Mouse (Mus musculus) layer of hippocampus, adult 9-10 months (tissue): ENCODE data around the gene Gramd1c.
A peak's percentile ranks its signal among the peaks of the same experiment; 100 is the strongest.

Source experiments
- DNase-seq: peaks from one replicate; pipeline ENCODE4 v3.0.0; 2022; ENCODE audit warnings: low spot score

Gramd1c gene

DNA sequence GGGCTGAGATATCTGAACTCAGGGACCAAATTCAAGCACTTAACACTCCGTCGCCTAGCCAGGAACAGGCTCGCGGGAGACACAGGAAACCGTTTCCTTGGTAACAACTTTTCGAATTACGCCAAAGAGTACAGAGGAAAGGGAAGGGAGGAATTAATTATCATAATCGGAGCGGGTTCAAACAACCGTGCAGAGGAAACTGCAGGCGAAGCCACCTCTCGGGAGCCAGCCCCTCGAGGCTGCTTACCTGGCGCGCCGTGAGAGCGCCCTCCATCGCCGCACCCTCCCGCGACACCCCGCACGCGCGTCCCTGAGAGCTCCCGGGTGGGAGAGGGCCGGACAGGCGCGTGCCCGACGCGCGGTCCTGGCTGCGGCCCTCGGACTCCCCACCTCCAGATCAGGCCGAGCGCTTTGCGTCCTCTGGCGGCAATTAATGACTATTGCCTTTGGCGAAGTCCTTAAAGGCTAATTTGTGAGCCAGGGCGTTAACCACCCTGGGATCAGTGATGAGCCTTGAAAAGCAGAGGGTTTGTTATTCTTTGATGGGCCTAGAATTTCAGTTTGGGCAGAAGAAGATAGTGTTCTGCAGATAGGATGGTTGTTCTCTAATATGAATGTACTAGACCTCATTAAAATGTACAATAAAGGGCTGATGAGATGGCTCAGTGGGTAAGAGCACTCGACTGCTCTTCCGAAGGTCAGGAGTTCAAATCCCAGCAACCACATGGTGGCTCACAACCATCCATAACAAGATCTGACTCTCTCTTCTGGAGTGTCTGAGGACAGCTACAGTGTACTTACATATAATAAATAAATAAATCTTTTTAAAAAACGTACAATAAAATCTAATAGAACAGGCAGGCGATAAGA lies at the start of gene Gramd1c:
Gene Gramd1c (minus strand): TSS at position 321 of the 870 bp plus-strand sequence.
- no peak for DNase-seq

DNA sequence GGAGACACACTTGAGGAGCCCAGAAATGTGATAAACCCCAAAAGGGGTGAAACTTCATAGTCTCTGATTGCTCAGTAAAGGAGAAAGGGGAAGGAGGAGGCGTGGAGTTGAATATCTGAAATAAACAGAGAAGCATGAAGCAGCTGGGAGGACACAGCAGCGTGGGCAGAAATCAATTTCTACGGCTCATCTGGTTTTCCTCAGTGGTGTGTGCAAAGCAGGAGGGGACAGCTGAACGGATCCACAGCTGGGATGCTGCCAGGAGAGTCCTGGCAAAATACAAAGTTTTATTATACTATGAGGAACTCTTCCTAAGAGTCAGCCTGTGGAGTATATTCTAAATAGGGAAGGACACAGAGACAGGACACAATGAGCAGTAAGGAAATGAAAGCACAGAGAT lies 45.9 kb upstream of the Gramd1c start:
- DNase-seq = no peak

DNA sequence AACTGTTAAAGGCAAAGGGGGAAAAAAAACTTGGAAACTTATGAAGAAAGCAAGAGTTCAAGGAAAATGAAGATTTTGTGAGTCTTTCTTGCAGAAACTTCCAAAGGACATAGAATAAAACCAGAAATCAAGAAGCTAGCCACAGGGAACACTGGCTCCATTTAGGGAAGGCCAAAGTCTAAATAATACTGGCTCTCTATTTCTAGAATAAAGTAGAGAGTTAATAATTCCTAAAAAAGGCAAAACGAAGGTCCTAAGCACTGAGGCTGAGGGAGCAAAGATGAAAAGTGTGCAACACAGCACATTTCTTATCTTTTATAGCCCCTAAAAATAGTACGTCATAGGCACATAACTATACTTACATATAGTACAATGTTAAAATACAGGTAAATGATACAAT lies 42.1 kb upstream of the Gramd1c start:
- DNase-seq = no peak

DNA sequence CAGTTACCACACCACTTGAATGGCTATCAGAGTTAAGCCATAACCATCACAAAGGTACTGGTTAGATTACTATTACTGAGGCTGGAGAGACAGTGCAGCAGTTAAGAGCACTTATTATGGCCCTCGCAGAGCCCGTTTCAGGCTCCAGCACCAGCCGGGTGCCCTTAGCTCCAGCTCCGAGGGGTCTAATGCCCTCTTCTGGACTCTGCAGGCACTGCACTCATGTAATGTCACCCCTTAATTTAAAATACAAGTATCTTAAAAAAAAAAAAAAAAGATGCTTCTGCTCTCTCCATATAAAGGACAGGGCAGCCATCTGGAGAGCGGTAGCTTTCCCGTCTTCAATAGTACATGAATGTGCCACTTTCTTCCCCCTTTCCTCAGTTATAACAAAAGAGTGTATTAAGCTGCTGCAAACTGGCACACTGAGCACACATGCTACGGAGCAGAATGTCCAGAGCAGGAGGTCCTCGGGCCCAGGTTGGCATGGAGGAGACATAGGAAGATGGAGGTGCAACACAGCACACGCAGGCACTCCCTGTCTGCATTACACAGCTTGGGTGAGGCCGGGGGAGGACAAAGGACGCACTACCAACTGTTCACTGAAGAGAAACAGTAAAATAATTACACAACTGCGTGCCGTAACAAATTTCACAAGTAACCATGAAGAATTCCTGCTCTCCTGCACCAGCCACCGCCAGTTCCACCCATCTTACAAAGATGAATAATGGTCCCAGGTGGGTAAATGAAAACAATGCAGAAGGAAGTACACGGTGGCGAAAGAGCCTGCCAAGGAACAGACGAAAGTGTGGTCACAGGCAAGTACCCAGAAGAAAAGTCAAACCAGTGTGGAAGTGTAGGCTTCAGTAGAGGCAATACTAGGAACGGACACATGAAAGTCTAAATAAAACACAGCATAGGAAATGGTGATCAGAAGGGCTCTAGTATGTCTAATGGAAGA lies 40.9 kb upstream of the Gramd1c start:
- DNase-seq = no peak

DNA sequence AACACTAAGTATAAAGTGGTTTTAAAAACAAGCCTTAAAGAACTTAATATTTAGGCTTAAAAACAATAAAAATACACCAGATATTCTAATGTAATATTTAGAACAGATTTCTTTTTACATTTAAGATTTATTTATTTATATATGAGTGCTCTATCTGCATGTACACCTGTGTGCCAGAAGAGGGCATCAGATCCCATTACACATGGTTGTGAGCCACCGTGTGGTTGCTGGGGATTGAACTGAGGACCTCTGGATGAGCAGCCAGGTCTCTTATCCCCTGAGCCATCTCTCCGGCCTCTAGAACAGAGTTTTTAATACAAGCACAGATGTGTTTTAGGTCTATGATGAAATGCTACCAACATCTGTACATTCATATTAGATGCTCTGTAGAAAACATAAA lies 39.8 kb upstream of the Gramd1c start:
- no peak for DNase-seq

DNA sequence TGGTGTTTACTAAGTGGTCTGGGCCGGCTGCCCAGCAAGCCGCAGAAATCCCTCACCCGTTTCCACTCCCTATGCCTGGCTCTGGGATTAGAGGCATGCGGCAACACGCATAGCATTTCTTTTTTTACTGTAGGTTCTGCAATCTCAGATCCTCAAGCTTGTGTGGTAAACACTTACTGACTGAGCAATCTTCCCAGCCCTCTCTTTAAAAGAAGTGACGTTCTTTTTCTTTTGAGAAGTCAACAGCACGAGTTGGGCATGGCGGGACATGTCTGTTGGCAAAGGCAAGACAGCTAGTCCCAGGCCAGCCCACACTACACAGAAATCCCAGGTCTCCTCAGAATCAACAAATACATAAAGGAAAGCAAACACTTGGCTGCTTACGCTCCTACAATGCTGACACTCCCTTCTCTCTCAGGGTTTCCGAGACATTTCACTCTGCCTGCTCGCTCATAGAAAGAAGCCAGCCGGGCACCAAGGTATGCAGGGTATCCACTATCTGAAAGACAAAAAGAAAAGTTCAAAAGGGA lies 38.1 kb upstream of the Gramd1c start:
- DNase-seq = no peak

DNA sequence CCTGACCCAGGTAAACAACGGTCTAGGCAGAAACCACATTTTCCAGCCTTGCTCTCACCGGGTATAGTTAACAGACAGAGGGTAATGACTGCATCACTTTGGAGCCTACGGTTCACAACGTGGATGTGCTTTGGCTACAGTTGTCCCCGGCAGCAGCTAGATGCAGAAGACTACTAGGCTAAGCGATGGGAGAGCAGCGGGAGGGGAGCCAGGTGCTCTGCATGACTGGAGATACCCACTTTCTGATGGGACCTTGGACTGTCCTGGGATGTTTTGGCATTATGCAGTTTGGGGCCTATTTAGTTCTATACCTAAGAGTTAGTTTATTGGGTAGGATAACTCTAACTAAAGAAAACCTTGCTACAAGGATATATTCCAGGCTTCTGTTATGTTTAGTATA lies 36.2 kb upstream of the Gramd1c start:
- DNase-seq = no peak

DNA sequence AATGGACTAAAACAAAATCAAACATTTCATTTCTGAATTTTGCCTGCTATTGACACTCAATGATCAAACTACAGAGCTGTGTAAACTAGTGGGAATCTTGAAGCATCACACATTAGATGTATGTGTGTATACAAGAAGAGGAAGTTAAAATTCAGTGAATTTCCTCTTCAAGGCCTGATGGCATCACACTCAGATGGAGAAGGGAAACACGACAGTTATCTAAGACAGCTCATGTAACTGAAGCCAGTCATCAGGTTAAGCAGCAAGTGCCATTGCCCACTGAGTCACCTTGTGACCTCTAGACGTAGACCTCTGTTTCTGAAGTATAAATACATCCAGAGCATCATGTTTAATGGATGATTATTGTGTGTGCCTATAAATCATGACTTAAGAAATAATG lies 24.5 kb upstream of the Gramd1c start:
- DNase-seq = no peak

DNA sequence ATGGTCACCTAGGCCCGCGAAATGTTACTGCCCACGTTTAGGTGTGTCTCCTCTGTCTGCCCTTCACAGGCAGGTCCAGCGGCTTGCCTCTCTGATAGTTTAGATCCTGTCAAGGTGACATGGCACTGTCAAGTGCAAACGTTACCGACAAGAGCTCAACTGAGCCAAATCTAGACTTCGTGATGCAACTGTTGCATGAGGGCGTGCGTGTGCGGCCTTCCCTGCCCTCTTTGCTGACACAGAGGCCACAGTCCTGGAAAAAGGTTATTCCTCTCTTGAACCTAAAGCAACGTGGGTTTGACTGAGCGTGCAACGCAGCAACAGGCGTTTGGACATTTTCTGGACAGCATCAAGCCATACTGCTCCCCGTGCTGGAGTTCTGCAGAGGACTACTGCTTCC lies 1.8 kb downstream of the Gramd1c start:
- DNase-seq = no peak

DNA sequence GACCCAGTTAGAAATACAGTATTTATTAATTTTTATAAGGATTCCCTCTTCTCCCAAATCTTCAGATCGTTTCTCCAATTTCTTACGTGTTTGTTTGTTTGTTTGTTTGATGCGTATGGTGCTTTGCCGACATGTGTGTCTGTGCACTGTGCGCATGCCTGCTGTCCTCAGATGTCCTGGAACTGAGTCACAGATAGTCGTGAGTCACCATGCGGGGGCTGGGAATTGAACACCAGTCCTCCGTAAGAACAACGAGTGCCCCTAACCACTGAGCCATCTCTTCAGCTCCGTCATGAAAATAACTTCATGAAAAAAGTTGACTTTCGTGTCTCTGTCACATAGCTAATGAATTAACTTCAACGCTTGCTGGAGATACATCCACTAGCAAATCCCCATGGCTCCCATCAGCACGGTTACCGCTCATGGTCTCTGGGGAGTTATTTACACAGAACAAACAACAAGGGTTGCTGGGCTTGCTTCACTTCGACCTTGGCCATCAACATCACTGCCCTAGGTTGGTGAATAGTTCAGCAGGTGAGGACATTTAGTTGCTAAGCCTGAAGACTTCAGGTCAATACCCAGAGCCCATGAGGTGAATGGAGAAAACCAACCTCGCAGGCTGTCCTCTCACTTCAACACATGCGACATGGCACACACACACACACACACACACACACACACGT lies 2.4 kb downstream of the Gramd1c start:
- no peak for DNase-seq

DNA sequence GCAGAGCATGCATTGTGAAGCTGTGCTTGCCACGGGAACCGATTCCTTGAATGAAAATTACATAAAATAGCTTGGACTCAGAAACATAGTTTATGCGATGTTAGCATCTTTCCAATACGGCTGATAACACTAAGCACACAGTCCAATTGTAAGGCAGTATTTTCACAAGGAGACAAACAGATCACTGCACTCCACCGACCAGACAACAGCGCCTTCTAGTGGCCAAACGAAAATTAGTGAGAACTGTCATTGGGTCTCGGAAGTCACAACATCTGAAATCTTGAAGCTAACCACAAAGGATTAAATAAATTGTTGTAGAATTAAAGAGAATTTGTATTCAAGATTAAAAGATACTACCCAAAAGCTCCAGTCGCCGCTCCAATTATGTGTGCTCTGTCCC lies 4.4 kb downstream of the Gramd1c start:
- peak; percentile 82 for DNase-seq

DNA sequence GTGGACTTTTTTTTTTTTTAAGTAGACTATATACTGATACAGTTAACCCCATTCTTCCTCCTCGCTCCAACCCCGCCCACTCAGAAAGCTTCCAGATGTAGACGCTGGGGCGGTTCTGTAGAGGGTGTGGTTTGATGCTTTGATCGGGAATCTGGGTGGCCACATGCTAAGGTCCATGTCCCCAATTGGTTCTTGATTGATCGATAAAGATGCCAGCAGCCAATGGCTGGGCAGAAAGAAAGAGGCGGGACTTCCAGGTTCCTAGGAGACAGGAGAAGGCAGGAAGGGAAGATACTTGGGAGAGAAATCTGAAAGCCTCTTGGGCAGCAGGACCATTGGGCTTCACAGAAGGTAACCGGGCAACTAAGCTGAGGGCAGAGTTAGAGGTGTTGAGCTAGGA lies 7.4 kb downstream of the Gramd1c start:
- DNase-seq = no peak

DNA sequence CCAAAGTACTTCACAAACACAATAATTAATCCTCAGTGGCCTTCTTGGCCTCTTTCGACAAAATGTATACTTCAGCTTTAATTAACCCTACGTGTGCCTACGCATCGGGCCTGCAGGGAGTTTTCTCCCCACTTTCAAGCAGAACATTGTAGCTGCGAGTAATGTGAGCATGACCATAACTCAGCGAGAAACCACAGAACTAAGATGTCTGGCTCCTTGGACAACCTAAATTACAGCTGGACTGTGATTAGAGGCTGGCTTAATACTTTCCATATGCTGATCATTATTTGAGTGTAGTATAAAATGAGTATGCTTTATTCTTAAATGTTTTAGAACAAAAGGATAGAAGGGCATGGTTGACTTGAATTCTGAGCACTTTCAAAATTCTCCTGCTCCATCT lies 9.9 kb downstream of the Gramd1c start:
- DNase-seq = no peak

DNA sequence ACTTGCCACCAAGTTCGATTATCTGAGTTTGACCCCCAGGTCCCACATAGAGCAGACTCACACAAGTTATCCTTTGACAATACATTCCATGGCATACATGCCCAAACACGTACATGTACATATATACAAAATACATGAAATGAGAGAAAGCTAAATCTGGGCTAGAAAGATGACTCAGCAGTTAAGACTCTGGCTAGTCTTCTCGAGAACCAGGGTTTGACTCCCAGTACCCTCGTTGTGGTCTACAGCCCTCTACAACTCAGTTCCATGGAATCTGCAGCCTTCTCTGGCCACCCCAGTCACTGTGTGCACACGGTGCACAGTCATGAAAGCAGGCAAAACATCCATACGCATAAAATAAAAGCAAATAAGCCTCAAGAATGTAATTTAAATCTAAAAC lies 10.8 kb downstream of the Gramd1c start:
- DNase-seq = no peak

DNA sequence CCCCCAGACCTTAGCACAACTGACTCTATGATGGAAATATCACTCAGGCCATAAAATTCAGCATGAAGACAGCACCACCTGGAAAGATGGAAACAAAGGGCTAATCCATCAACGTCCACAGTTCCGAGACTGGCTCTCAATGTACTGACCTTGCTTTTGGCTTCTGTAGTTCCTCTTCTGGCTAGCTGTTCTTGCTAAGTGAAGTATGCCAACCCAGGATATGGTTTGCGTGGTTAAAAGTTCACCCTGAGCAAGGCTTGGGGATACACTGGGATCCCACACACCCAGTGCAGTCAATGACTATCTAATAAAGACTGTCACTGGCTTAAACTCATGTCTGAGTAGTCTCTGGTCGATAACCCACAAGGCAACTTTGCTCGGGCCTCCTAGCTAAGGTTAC lies 13.0 kb downstream of the Gramd1c start:
- no peak for DNase-seq

DNA sequence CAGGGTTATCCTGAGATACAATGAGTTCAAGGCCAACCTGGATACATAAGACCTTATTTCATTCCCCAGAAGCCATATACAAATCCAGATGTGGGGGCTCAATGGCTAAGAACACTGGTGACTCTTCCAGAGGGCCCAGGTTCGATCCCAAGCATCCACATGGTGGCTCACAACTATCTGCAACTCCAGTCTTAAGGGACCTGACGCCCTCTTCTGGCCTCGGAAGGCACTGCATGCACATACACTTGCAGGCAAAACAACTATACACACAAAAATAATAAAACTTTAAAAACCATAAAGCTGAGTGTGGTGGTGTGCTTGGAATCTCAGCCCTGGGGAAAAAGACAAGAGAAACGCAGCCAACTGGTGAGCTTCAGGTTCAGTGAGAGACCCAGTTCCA lies 24.0 kb downstream of the Gramd1c start:
- DNase-seq = no peak

DNA sequence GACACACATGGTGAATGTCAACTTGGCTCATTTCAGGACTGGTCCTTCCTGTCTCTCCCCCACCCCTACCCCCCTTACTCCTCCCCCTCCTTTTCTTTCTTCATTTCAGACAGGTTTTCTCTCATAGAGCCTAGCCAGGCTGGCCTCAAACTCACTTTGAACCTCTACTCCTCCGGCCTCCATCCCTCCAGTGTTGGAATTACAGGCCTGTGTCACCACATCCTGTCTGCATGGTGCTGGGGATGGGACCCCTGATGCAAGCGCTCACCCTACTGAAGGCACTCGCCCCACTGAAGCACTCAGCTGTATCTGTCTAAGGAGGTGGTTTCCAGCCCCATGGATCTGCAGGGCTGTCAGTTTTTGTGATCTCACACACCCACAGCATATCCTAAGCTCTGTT lies 27.9 kb downstream of the Gramd1c start:
- DNase-seq = no peak

DNA sequence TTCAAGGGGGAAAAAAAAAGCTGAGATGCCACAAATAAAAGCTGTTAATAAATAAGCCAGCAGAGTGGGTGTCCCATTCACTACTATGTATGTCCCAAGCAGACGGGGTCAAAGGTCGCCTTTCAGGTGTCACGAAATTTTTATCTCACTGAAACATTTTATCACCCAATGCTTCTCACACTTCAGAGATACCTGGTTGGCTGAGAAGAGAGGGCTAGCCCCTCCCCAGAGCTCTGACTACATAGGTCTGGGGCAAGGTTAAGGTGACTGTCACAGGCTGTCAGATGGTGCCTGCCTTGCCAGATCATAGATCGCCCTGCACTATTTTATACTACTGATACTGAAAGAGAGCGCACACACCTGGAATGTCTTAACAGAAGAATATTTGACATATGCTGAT lies 29.8 kb downstream of the Gramd1c start:
- no peak for DNase-seq

DNA sequence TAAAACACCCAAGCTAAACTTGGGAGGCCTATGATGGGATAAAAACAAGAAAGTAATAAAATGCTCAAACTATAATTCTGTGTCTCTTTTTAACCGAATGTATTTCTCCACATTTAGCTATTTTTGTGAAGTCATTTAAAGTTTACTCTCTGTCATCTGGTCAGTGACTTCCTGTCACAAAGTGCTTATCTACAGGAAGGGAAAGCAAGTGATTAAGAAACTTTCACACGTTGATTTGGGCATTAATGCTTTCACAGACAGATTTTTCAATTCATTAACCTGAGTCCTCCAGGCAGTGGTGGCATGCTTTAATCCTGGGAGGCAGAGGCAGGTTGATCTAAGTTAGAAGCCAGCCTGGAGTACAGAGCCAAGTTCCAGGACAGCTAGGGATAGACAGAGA lies 33.9 kb downstream of the Gramd1c start:
- no peak for DNase-seq

DNA sequence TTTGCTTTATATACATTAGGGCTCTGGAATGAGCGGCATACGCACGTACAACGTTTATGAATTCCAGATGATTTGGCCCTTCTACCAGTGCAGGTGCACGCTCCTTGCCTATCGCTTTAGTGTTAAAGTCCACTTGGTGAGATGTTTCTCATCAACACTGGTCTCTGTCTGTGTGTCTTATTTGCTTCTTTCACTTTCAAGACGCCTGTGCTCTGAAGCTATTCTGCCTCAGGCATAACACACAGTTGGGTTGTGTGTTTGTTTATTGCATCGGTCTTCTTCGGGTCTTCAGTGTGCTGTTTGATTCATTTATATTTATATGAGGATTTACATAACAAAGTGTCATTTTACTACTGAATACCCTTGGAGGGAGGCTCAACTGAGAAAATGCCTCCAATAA lies 36.3 kb downstream of the Gramd1c start:
- DNase-seq = no peak

DNA sequence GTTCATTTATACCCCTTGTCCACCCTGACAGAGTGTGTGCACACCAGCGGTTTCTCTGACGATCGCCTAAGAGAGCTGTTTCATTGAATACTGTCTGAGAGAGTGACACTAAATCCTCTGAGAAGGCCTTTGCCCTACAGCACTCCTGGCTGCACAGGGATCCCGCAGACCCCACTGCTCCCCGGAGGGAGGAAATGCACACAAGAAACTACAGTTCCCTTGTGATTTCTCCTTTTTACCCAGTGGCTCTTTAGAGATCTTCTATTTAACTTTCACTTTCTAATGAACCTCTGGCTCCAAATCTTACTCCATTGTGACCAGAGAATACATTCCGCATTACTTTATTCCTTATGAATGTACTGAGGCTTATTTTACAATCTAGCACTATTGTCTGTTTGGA lies 36.9 kb downstream of the Gramd1c start:
- no peak for DNase-seq

DNA sequence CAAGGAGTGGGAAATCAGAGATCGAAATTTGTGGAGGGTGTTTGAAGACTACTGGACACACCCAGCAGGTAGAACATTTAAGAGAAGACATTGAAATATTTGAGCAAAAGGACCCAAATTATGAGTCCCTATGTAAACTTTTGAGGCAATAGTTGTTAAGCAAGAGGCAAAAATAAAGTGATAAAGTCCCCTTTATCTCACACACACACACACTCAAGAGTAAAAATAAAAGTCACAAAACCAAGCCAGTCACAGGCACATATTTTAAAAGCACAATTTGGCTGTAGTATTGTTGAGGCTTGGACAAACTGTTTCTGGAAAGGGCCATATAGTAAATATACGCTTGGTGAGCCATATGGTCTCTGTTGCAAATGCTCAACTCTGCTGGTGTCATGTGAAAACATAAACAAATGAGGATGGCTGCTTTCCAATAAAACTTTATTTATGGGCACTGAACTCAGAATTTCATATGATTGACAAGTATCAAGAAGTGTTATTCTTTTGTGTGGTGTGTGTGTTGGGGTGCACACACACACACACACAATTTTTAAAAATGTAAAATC lies 44.1 kb downstream of the Gramd1c start:
- no peak for DNase-seq
